ENCODE assay signal across 10 mouse cellular contexts in genomic region chr11:118406521-118406920, GRCm38 (mm10). TPM values are rescaled to one million over a fixed set of nuclear protein-coding genes. Genes with fewer than 3 reads are reported as not detected.
A peak's percentile ranks its signal among the peaks of the same experiment; 100 is the strongest.
DNase-seq lines count a peak whose midpoint lies in the region; ATAC-seq and TF ChIP-seq lines count a peak whose summit lies in the region.
"Had no signal": no experiment of that assay in that cellular context is flagged by ENCODE, and none has a peak within 500 bp of the region (broad histone marks: within the 10 kb centered on the region; RNA-seq: fewer than 3 reads in every experiment).

No protein-coding gene starts in this region.

- no peak for TF ChIP-seq CTCF in kidney, postnatal 0 days (IDR thresholded peaks at IDR 0.05; ENCODE audit: low read depth)

- no peaks in the 10 kb centered on the region for H3K9me3 ChIP-seq in heart, embryonic 10.5 days
- no peaks in the 10 kb centered on the region for H3K9me3 ChIP-seq in kidney, embryonic 15.5 days (replicated peaks)
- no peaks in the 10 kb centered on the region for H3K9me3 ChIP-seq in kidney, postnatal 0 days (replicated peaks; ENCODE audit: low read length)
- H3K9me3 ChIP-seq: midbrain, embryonic 12.5 days had no signal

- no peak overlapping the region for H3K9ac ChIP-seq in kidney, embryonic 15.5 days
- H3K9ac ChIP-seq in kidney, postnatal 0 days (ENCODE audit: low read depth, low read length) = no peak overlapping the region
- H3K9ac ChIP-seq: midbrain, embryonic 12.5 days had no signal

- no peak for ATAC-seq in kidney, embryonic 15.5 days (replicated peaks; ENCODE audit: low FRiP score)
- no peak for ATAC-seq in kidney, postnatal 0 days (replicated peaks; ENCODE audit: low FRiP score, low read depth)
- ATAC-seq in erythroblast, adult 5-6 weeks (replicated peaks; ENCODE audit: low FRiP score, poor library complexity, severe bottlenecking) = no peak
- ATAC-seq: forebrain, embryonic 14.5 days had no signal

- peaks cover 56% of the 10 kb centered on the region for H3K36me3 ChIP-seq in heart, embryonic 10.5 days
- peaks cover 58% of the 10 kb centered on the region for H3K36me3 ChIP-seq in kidney, embryonic 15.5 days
- H3K36me3 ChIP-seq in kidney, postnatal 0 days (ENCODE audit: insufficient read depth, low read length) = peaks cover 15% of the 10 kb centered on the region; the same call in 1 of the 2 replicates

- no peak overlapping the region for H3K4me2 ChIP-seq in kidney, embryonic 15.5 days
- H3K4me2 ChIP-seq in kidney, postnatal 0 days (ENCODE audit: low read length) = no peak overlapping the region
- H3K4me2 ChIP-seq: midbrain, embryonic 12.5 days had no signal

- H3K27ac ChIP-seq in heart, embryonic 10.5 days = 0 out of 2 replicates have a peak overlapping the region, but pooled peaks have one; percentile 54
- H3K27ac ChIP-seq in kidney, embryonic 15.5 days = peak overlapping the region; percentile 70
- peak overlapping the region; percentile 62 for H3K27ac ChIP-seq in kidney, postnatal 0 days
- H3K27ac ChIP-seq: midbrain, embryonic 12.5 days had no signal

- 88% methylated on average over 5 of the region's 5 CpGs for WGBS in heart, embryonic 10.5 days
- 76% methylated on average over 5 of the region's 5 CpGs for WGBS in kidney, embryonic 15.5 days
- 76% methylated on average over 5 of the region's 5 CpGs for WGBS in kidney, postnatal 0 days

- H3K27me3 ChIP-seq in heart, embryonic 10.5 days (ENCODE audit: insufficient read depth, poor library complexity, severe bottlenecking) = 0 out of 2 replicates have a peak, but pooled peaks cover 3% of the 10 kb centered on the region
- no peaks in the 10 kb centered on the region for H3K27me3 ChIP-seq in kidney, embryonic 15.5 days
- no peaks in the 10 kb centered on the region for H3K27me3 ChIP-seq in kidney, postnatal 0 days (ENCODE audit: insufficient read depth, low read length)
- H3K27me3 ChIP-seq: midbrain, embryonic 12.5 days had no signal

- DNase-seq in heart, embryonic 10.5 days (ENCODE audit: low spot score) = no peak
- no peak for DNase-seq in heart, postnatal 4 days
- no peak for DNase-seq in kidney, adult 18-20 months
- DNase-seq in cerebellum, adult 9-10 months = peak; percentile 7
- no peak for DNase-seq in kidney, postnatal 0 days (ENCODE audit: low spot score)
- DNase-seq in thymus, postnatal 10 days (ENCODE audit: low spot score in 2 of 2) = no peak

- no peak overlapping the region for H3K4me3 ChIP-seq in heart, embryonic 10.5 days
- H3K4me3 ChIP-seq in kidney, embryonic 15.5 days (replicated peaks) = no peak overlapping the region
- no peak overlapping the region for H3K4me3 ChIP-seq in kidney, postnatal 0 days (replicated peaks; ENCODE audit: low read depth, low read length)
- H3K4me3 ChIP-seq: midbrain, embryonic 12.5 days had no signal

- H3K4me1 ChIP-seq in heart, embryonic 10.5 days = peaks cover 56% of the 10 kb centered on the region
- H3K4me1 ChIP-seq in kidney, embryonic 15.5 days = peaks cover 49% of the 10 kb centered on the region
- H3K4me1 ChIP-seq in kidney, postnatal 0 days (replicated peaks; ENCODE audit: insufficient read depth, low read length) = peaks cover 10% of the 10 kb centered on the region; the same call in 1 of the 2 replicates
- H3K4me1 ChIP-seq: midbrain, embryonic 12.5 days had no signal

RNA-seq across cellular contexts. Expression of gene Lgals3bp, which starts 4.6 kb away (rescaled TPM):
- 5.1 and 6.2 TPM in 2 replicates for polyA plus RNA-seq in heart, embryonic 10.5 days (2016; fragmentation: Nextera tagmentation; extraction: Ambion mirVana)
- total RNA-seq in heart, postnatal 4 days (2021) = 10 to 100 TPM; 20.2 to 24.4 TPM
- 13.6 and 18.2 TPM in 2 replicates for polyA plus RNA-seq in kidney, embryonic 15.5 days (2015; fragmentation: Nextera tagmentation; extraction: Ambion mirVana)
- polyA plus RNA-seq in kidney, postnatal 0 days (2015; fragmentation: Nextera tagmentation; extraction: Ambion mirVana) = 68.8 and 80.3 TPM in 2 replicates
- total RNA-seq in erythroblast, adult 5-6 weeks (2015; ENCODE audit: low replicate concordance) = 54.5 and 58.0 TPM in 2 replicates
- total RNA-seq in erythroblast, adult 5-6 weeks (2017; ENCODE audit: low replicate concordance) = 7.7 and 18.0 TPM in 2 replicates

RNA-seq across cellular contexts. Expression of gene Cant1, which starts 12.4 kb away (rescaled TPM):
- polyA plus RNA-seq in heart, embryonic 10.5 days (2016; fragmentation: Nextera tagmentation; extraction: Ambion mirVana) = 22.4 and 23.5 TPM in 2 replicates
- 10 to 100 TPM; 19.6 to 20.2 TPM for total RNA-seq in heart, postnatal 4 days (2021)
- polyA plus RNA-seq in kidney, embryonic 15.5 days (2015; fragmentation: Nextera tagmentation; extraction: Ambion mirVana) = 26.7 and 32.9 TPM in 2 replicates
- polyA plus RNA-seq in kidney, postnatal 0 days (2015; fragmentation: Nextera tagmentation; extraction: Ambion mirVana) = 25.7 and 25.8 TPM in 2 replicates
- 3.8 and 10.0 TPM in 2 replicates for total RNA-seq in erythroblast, adult 5-6 weeks (2015; ENCODE audit: low replicate concordance)
- total RNA-seq in erythroblast, adult 5-6 weeks (2017; ENCODE audit: low replicate concordance) = 4.0 and 6.0 TPM in 2 replicates

RNA-seq across cellular contexts. Expression of gene C1qtnf1, which starts 21.5 kb away (rescaled TPM):
- 2.7 and 3.3 TPM in 2 replicates for polyA plus RNA-seq in heart, embryonic 10.5 days (2016; fragmentation: Nextera tagmentation; extraction: Ambion mirVana)
- total RNA-seq in heart, postnatal 4 days (2021) = 10 to 100 TPM; 21.2 to 25.1 TPM
- polyA plus RNA-seq in kidney, embryonic 15.5 days (2015; fragmentation: Nextera tagmentation; extraction: Ambion mirVana) = 5.9 and 7.2 TPM in 2 replicates
- polyA plus RNA-seq in kidney, postnatal 0 days (2015; fragmentation: Nextera tagmentation; extraction: Ambion mirVana) = 13.0 and 15.0 TPM in 2 replicates
- not detected in 2 replicates for total RNA-seq in erythroblast, adult 5-6 weeks (2015; ENCODE audit: low replicate concordance)
- total RNA-seq in erythroblast, adult 5-6 weeks (2017; ENCODE audit: low replicate concordance) = not detected in 2 replicates

RNA-seq across cellular contexts. Expression of gene Timp2, which starts 51.0 kb away (rescaled TPM):
- polyA plus RNA-seq in heart, embryonic 10.5 days (2016; fragmentation: Nextera tagmentation; extraction: Ambion mirVana) = 37.4 and 39.2 TPM in 2 replicates
- 100 to 1,000 TPM; 206 to 223 TPM for total RNA-seq in heart, postnatal 4 days (2021)
- 84.4 and 87.7 TPM in 2 replicates for polyA plus RNA-seq in kidney, embryonic 15.5 days (2015; fragmentation: Nextera tagmentation; extraction: Ambion mirVana)
- polyA plus RNA-seq in kidney, postnatal 0 days (2015; fragmentation: Nextera tagmentation; extraction: Ambion mirVana) = 81.0 and 88.4 TPM in 2 replicates
- 4.8 and 12.9 TPM in 2 replicates for total RNA-seq in erythroblast, adult 5-6 weeks (2015; ENCODE audit: low replicate concordance)
- 8.3 and 11.3 TPM in 2 replicates for total RNA-seq in erythroblast, adult 5-6 weeks (2017; ENCODE audit: low replicate concordance)
